Mouse (Mus musculus) kidney, postnatal 0 days (tissue): ENCODE results near the gene Samd4b. TPM values are rescaled to one million over a fixed set of nuclear protein-coding genes. Genes with fewer than 3 reads are reported as not detected.

ENCODE experiments used
- ATAC-seq: fragments of 200-750 bp; cut with Nextera tagmentation; replicated peaks from 2 replicates; pipeline ENCODE4 v1.8.0; 2017; ENCODE audit warnings: low read depth, moderate number of reproducible peaks, moderate TSS enrichment, moderate library complexity; ENCODE audit not compliant: low FRiP score
- DNase-seq: peaks from one replicate; pipeline ENCODE4 v3.0.0-alpha.2; 2016; ENCODE audit warnings: low spot score
- H3K27ac ChIP-seq: fragments of 300-500 bp; sonication (generic); 2 replicates; pipeline ENCODE4 v1.5.1; 2014; ENCODE audit warnings: mild to moderate bottlenecking
- H3K27me3 ChIP-seq: fragments of 300-500 bp; sonication (generic); 2 replicates; pipeline ENCODE4 v1.6.1; 2014; ENCODE audit warnings: low read length, mixed read lengths; ENCODE audit not compliant: insufficient read depth
- H3K36me3 ChIP-seq: fragments of 300-500 bp; sonication (generic); 2 replicates; pipeline ENCODE4 v1.6.1; 2014; ENCODE audit warnings: low read length, mixed read lengths; ENCODE audit not compliant: insufficient read depth
- H3K4me1 ChIP-seq: fragments of 300-500 bp; sonication (generic); replicated peaks from 2 replicates; pipeline ENCODE4 v1.6.1; 2014; ENCODE audit warnings: antibody characterized with exemption, low read length, mixed read lengths; ENCODE audit not compliant: insufficient read depth
- H3K4me2 ChIP-seq: fragments of 300-500 bp; sonication (generic); 2 replicates; pipeline ENCODE4 v1.6.1; 2014; ENCODE audit warnings: mild to moderate bottlenecking, low read length, moderate library complexity, mixed read lengths
- H3K4me3 ChIP-seq: fragments of 300-500 bp; sonication (generic); replicated peaks from 2 replicates; pipeline ENCODE4 v1.5.1; 2014; ENCODE audit warnings: low read depth, low read length
- H3K9ac ChIP-seq: fragments of 300-500 bp; sonication (generic); 2 replicates; pipeline ENCODE4 v1.6.1; 2014; ENCODE audit warnings: low read depth, low read length
- H3K9me3 ChIP-seq: fragments of 300-500 bp; sonication (generic); replicated peaks from 2 replicates; pipeline ENCODE4 v1.6.1; 2016; ENCODE audit warnings: low read length, inconsistent platforms, mixed read lengths
- CTCF ChIP-seq: IDR thresholded peaks from 2 replicates; pipeline ENCODE4 v1.5.1; 2016; ENCODE audit warnings: antibody characterized with exemption, low read depth, mild to moderate bottlenecking, moderate library complexity
- WGBS: fragments of 180-500 bp; shearing (Covaris S2); extraction: QIAGEN DNeasy Blood & Tissue Kit; methylation state at CpG from one replicate; pipeline ENCODE4 v1.1.7; 2014; 5-methylcytosine and 5-hydroxymethylcytosine counted together
- polyA plus RNA-seq: library from polyadenylated mRNA; unstranded; fragments of >200 nt; fragmentation: Nextera tagmentation; extraction: Ambion mirVana; gene quantifications from 2 replicates; pipeline ENCODE4 v1.2.1, GENCODE M21; 2015

Samd4b gene
- polyA plus RNA-seq, 1 experiment from 2014 or later, result 19.5 TPM

DNA sequence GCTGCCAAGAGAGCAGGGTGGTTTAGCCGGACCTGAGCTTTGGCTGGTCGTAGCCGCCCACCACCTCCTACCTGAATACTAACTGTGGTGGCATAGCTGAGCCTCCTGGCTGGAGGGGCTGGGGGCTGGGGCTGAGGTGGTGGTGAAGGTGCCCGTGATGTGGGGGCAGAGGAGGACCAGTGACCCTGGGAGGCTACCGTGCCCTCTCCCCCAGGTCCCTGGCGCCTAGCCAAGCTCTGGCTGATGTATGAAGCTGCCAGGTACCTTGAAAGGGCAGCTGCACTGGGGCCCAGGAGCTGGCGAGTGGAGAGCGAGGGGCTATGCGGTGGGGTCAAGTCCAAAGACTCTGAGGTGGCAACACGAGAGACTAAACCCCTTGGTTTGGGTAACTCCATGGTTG lies 238.1 kb downstream of the Samd4b start:
- WGBS, result 79% methylated on average over 10 of the region's 10 CpGs

DNA sequence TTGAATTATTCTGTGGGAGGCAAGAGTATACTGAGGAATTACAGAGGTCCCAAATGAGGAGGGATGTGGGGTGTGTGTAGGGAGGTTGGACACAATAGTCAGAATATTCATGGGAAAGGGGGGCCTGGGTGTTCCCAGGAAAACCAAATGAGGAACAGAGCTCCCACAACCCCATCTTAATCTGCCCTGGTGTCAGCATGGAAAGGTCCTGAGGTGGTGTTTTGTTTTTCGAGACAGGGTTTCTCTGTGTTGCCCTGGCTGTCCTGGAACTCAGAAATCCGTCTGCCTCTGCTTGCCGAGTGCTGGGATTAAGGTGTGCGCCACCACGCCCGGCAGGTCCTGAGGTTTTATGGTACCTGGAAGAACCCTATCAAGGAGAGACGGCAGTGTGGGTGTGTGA lies 239.5 kb downstream of the Samd4b start:
- H3K9me3 ChIP-seq, result no peaks in the 10 kb centered on the region
- TF ChIP-seq CTCF, result no peak
- H3K9ac ChIP-seq, result 0 out of 2 replicates have a peak overlapping the region, but pooled peaks have one; percentile 2
- H3K4me1 ChIP-seq, result 0 out of 2 replicates have a peak, but pooled peaks cover 8% of the 10 kb centered on the region
- H3K27ac ChIP-seq, result peak overlapping the region; percentile 85
- WGBS, result 59% methylated on average over 7 of the region's 7 CpGs
- H3K4me3 ChIP-seq, result no peak overlapping the region
- no peak overlapping the region for H3K4me2 ChIP-seq
- H3K27me3 ChIP-seq, result no peaks in the 10 kb centered on the region
- H3K36me3 ChIP-seq, result peaks cover 50% of the 10 kb centered on the region
- ATAC-seq (no peak), DNase-seq (no peak)

More for the DNA sequence above, 238.1 kb downstream of the Samd4b start:
- no peak for TF ChIP-seq CTCF
- Histone ChIP-seq H3K4me1 (0 out of 2 replicates have a peak, but pooled peaks cover 8% of the 10 kb centered on the region), H3K9ac (no peak overlapping the region), H3K9me3 (no peaks in the 10 kb centered on the region), H3K4me2 (no peak overlapping the region), H3K27ac (no peak overlapping the region), H3K27me3 (no peaks in the 10 kb centered on the region), H3K36me3 (peaks cover 47% of the 10 kb centered on the region), H3K4me3 (no peak overlapping the region)
- no peak for ATAC-seq
- DNase-seq, result no peak

GRCm38 (mm10) chr7:28357984-28358383 lies 240.0 kb downstream of the Samd4b start:
- no peak overlapping the region; the same call in 1 of the 2 replicates for H3K4me2 ChIP-seq
- ATAC-seq (0 out of 2 replicates have a peak, but pooled peaks have one; percentile 12), DNase-seq (peak; percentile 57)
- H3K27ac ChIP-seq, result peak overlapping the region; percentile 85
- no peak overlapping the region for H3K4me3 ChIP-seq
- H3K27me3 ChIP-seq, result no peaks in the 10 kb centered on the region
- no peaks in the 10 kb centered on the region for H3K9me3 ChIP-seq
- TF ChIP-seq CTCF, result no peak
- H3K36me3 ChIP-seq, result peaks cover 54% of the 10 kb centered on the region
- H3K9ac ChIP-seq, result 0 out of 2 replicates have a peak overlapping the region, but pooled peaks have one; percentile 2
- 0 out of 2 replicates have a peak, but pooled peaks cover 8% of the 10 kb centered on the region for H3K4me1 ChIP-seq
- 10% methylated on average over 5 of the region's 5 CpGs for WGBS

GRCm38 (mm10) chr7:28356981-28357380 lies 241.0 kb downstream of the Samd4b start:
- 0 out of 2 replicates have a peak, but pooled peaks cover 8% of the 10 kb centered on the region for H3K4me1 ChIP-seq
- H3K9me3 ChIP-seq, result no peaks in the 10 kb centered on the region
- H3K27me3 ChIP-seq, result no peaks in the 10 kb centered on the region
- H3K4me3 ChIP-seq, result no peak overlapping the region
- H3K27ac ChIP-seq, result peak overlapping the region; percentile 85
- H3K4me2 ChIP-seq, result no peak overlapping the region; the same call in 1 of the 2 replicates
- peaks cover 48% of the 10 kb centered on the region for H3K36me3 ChIP-seq
- peak overlapping the region; percentile 10; the same call in 1 of the 2 replicates for H3K9ac ChIP-seq
- DNase-seq, result peak; percentile 90
- 10% methylated on average over 5 of the region's 5 CpGs for WGBS
- ATAC-seq, result peak; percentile 58; the same call in 1 of the 2 replicates
- no peak for TF ChIP-seq CTCF

GRCm38 (mm10) chr7:28355221-28355620 lies 242.7 kb downstream of the Samd4b start:
- ATAC-seq (no peak), DNase-seq (no peak)
- Histone ChIP-seq H3K27ac (no peak overlapping the region), H3K9me3 (no peaks in the 10 kb centered on the region), H3K9ac (no peak overlapping the region), H3K36me3 (peaks cover 33% of the 10 kb centered on the region), H3K27me3 (no peaks in the 10 kb centered on the region), H3K4me3 (no peak overlapping the region), H3K4me1 (peaks cover 11% of the 10 kb centered on the region; the same call in 1 of the 2 replicates), H3K4me2 (no peak overlapping the region)
- 76% methylated on average over 3 of the region's 3 CpGs for WGBS
- TF ChIP-seq CTCF, result no peak

GRCm38 (mm10) chr7:28354596-28354995 lies 243.3 kb downstream of the Samd4b start:
- DNase-seq (no peak), ATAC-seq (no peak)
- peaks cover 26% of the 10 kb centered on the region for H3K36me3 ChIP-seq
- no peak for TF ChIP-seq CTCF
- H3K27ac ChIP-seq, result no peak overlapping the region
- peaks cover 15% of the 10 kb centered on the region; the same call in 1 of the 2 replicates for H3K4me1 ChIP-seq
- no peak overlapping the region for H3K4me3 ChIP-seq
- H3K9ac ChIP-seq, result no peak overlapping the region
- H3K4me2 ChIP-seq, result no peak overlapping the region
- H3K9me3 ChIP-seq, result no peaks in the 10 kb centered on the region
- WGBS, result 92% methylated on average over 3 of the region's 3 CpGs
- H3K27me3 ChIP-seq, result no peaks in the 10 kb centered on the region
